Mouse (Mus musculus): ENCODE results near the gene Crybb3. TPM values are rescaled to one million over a fixed set of nuclear protein-coding genes. Genes with fewer than 3 reads are reported as not detected.
"Not testable (repeated sequence)": the region's sequence is repeated elsewhere in the genome, so short reads cannot be mapped to it uniquely, and the experiment has no call there.

Gene Crybb3
- under 1 TPM in 2 of 4 experiments, not detected in 2; 0.41 to 0.83 TPM for total RNA-seq (2022)

GRCm38 (mm10) chr5:113081439-113081838 is at the start of gene Crybb3:
Crybb3 (minus strand) TSS chr5:113081584.
- DNase-seq (ENCODE audit: low spot score in 2 of 2), result peak in 1 of 2 experiments; percentile 33

GRCm38 (mm10) chr5:113128426-113128825 is 47.0 kb upstream of the Crybb3 start:
- no peak for DNase-seq (ENCODE audit: low spot score in 2 of 2)

- DNase-seq (ENCODE audit: low spot score in 2 of 2), result no peak
Observed at GRCm38 (mm10) chr5:113126476-113126875, 45.1 kb upstream of the Crybb3 start.

GRCm38 (mm10) chr5:113123693-113124092 is 42.3 kb upstream of the Crybb3 start:
- no peak for DNase-seq (ENCODE audit: low spot score in 2 of 2)

GRCm38 (mm10) chr5:113122326-113123054 is 41.1 kb upstream of the Crybb3 start:
- peak in 1 of 2 experiments; percentile 31 for DNase-seq (ENCODE audit: low spot score in 2 of 2)

GRCm38 (mm10) chr5:113121591-113121875 is 40.1 kb upstream of the Crybb3 start:
- no peak for DNase-seq (ENCODE audit: low spot score in 2 of 2)

- no peak for DNase-seq (ENCODE audit: low spot score in 2 of 2)
Observed at GRCm38 (mm10) chr5:113120741-113121590, 39.6 kb upstream of the Crybb3 start.

- DNase-seq (ENCODE audit: low spot score in 2 of 2), result no peak
Observed at GRCm38 (mm10) chr5:113119861-113120465, 38.6 kb upstream of the Crybb3 start.

- no peak for DNase-seq (ENCODE audit: low spot score in 2 of 2)
Observed at GRCm38 (mm10) chr5:113119291-113119690, 37.9 kb upstream of the Crybb3 start.

- no peak for DNase-seq (ENCODE audit: low spot score in 2 of 2)
Observed at GRCm38 (mm10) chr5:113118695-113119094, 37.3 kb upstream of the Crybb3 start.

- DNase-seq (ENCODE audit: low spot score in 2 of 2), result no peak
Observed at GRCm38 (mm10) chr5:113117361-113117760, 36.0 kb upstream of the Crybb3 start.

GRCm38 (mm10) chr5:113115896-113116295 is 34.5 kb upstream of the Crybb3 start:
- no peak for DNase-seq (ENCODE audit: low spot score in 2 of 2)

GRCm38 (mm10) chr5:113114264-113115225 is 33.2 kb upstream of the Crybb3 start:
- DNase-seq (ENCODE audit: low spot score in 2 of 2), result peak; percentile 36 to 65

GRCm38 (mm10) chr5:113113120-113113519 is 31.7 kb upstream of the Crybb3 start:
- DNase-seq (ENCODE audit: low spot score in 2 of 2), result no peak

- no peak for DNase-seq (ENCODE audit: low spot score in 2 of 2)
Observed at GRCm38 (mm10) chr5:113111336-113111735, 30.0 kb upstream of the Crybb3 start.

- no peak for DNase-seq (ENCODE audit: low spot score in 2 of 2)
Observed at GRCm38 (mm10) chr5:113110929-113111328, 29.5 kb upstream of the Crybb3 start.

GRCm38 (mm10) chr5:113109651-113110050 is 28.3 kb upstream of the Crybb3 start:
- not testable (repeated sequence) for DNase-seq (ENCODE audit: low spot score in 2 of 2)

GRCm38 (mm10) chr5:113108165-113108764 is 26.9 kb upstream of the Crybb3 start:
- DNase-seq (ENCODE audit: low spot score in 2 of 2), result no peak

- DNase-seq (ENCODE audit: low spot score in 2 of 2), result peak in 1 of 2 experiments; percentile 30
Observed at GRCm38 (mm10) chr5:113107709-113108108, 26.3 kb upstream of the Crybb3 start.

- DNase-seq (ENCODE audit: low spot score in 2 of 2), result peak; percentile 45 to 48
Observed at GRCm38 (mm10) chr5:113106594-113106993, 25.2 kb upstream of the Crybb3 start.

GRCm38 (mm10) chr5:113105481-113105880 is 24.1 kb upstream of the Crybb3 start:
- no peak for DNase-seq (ENCODE audit: low spot score in 2 of 2)

Data from gastrocnemius, adult 8-10 months (tissue).